Mouse (Mus musculus) bone marrow, adult 2 months (tissue): Measurements from ENCODE around the gene Magi2.

Source experiments
- CTCF ChIP-seq: fragments of 200-500 bp; IDR thresholded peaks from 2 replicates; pipeline ENCODE4 v1.5.1; 2011; ENCODE audit warnings: low read length, control low read depth; ENCODE audit not compliant: control insufficient read depth, insufficient read depth
- POLR2A ChIP-seq: fragments of 200-500 bp; IDR thresholded peaks from 2 replicates; pipeline ENCODE4 v1.6.1; 2011; ENCODE audit warnings: low read depth, mild to moderate bottlenecking, control low read depth, low read length, borderline replicate concordance; ENCODE audit not compliant: control insufficient read depth

GRCm38 (mm10) chr5:19906636-19907035, 679.8 kb downstream of the Magi2 start:
- TF ChIP-seq POLR2A (no peak), CTCF (no peak)
